Mouse (Mus musculus) CH12.LX (cell line): ENCODE results near the gene Mettl21e.

Experiments used
- CHD2 ChIP-seq: IDR thresholded peaks from 2 replicates; pipeline ENCODE4 v1.6.1; 2011; ENCODE audit warnings: low read length, improper control_type of control experiment
- CTCF ChIP-seq, 2 experiments: IDR thresholded peaks in 1 of 2; conservative IDR thresholded peaks in 1 of 2; 2 replicates each; pipeline ENCODE4 v1.5.1; 2011 to 2012; ENCODE audit warnings: low read depth in 2 of 2, low read length in 2 of 2, improper control_type of control experiment in 1 of 2, inconsistent platforms in 1 of 2, mild to moderate bottlenecking in 1 of 2, moderate library complexity in 1 of 2
- E2F4 ChIP-seq: IDR thresholded peaks from 2 replicates; pipeline ENCODE4 v1.6.1; 2011; ENCODE audit warnings: low read depth, low read length, improper control_type of control experiment; ENCODE audit not compliant: insufficient replicate concordance
- JUND ChIP-seq: conservative IDR thresholded peaks from 2 replicates; pipeline ENCODE4 v1.6.1; 2011; ENCODE audit warnings: low read depth, low read length, improper control_type of control experiment
- MAZ ChIP-seq: IDR thresholded peaks from 2 replicates; pipeline ENCODE4 v1.6.1; 2012; ENCODE audit warnings: low read depth, mild to moderate bottlenecking, inconsistent platforms, low read length, improper control_type of control experiment, moderate library complexity
- NELFE ChIP-seq: IDR thresholded peaks from 2 replicates; pipeline ENCODE4 v1.6.1; 2011; ENCODE audit warnings: low read depth, low read length, improper control_type of control experiment
- POLR2A ChIP-seq: IDR thresholded peaks from 2 replicates; pipeline ENCODE4 v1.6.1; 2011; ENCODE audit warnings: low read depth, mild to moderate bottlenecking, improper control_type of control experiment, low read length
- ZC3H11A ChIP-seq: IDR thresholded peaks from 2 replicates; pipeline ENCODE4 v1.6.1; 2012; ENCODE audit warnings: low read depth, mild to moderate bottlenecking, inconsistent platforms, low read length, improper control_type of control experiment
- ZNF384 ChIP-seq: IDR thresholded peaks from 2 replicates; pipeline ENCODE4 v1.6.1; 2012; ENCODE audit warnings: low read depth, low read length, improper control_type of control experiment, inconsistent platforms

DNA sequence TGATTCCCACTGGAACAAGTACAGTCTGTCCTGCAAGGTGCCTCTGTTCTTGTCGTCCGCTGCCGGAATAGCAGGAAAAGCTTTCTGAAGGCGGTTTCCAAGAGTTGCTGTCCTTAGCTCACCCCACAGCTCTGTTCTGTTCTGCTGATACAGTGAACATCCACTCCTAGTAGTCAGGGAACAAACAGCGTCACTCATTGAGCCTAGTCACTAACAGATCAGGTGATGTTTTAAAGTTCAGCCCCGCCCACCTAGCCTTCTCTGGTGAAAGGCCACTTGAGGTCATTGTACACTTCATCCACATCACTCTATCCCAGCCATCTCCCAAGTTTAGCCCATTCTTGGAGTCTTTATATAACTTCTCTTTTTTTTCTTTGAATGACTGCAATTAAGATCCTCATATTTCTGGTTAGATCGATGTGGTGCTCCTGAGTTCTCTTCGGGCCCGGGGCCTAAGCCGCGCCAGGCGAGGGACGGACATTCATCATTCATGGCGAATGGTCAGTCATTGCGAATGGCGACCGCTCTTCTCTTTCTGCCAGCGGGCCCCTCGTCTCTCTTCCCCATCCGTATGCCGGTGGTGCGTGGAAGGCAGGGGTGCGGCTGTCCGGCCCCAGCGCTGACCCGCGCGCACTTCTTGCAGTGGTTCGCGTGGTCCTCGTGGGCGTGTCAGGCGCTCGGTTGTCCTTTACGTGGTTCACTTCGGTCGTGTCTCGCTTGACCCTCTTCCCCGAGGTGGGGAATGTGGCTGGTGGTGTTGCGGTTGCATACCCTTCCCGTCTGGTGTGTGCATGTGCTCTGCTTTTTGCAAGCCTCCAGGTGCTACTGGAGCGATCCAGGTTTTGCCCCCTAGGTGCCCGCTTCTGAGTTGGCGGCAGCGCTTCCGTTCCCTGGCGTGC lies 20.2 kb downstream of the Mettl21e start:
- TF ChIP-seq CTCF (conservative IDR thresholded peaks at IDR 0.05 in 1 of 2, IDR thresholded peaks at IDR 0.05 in 1 of 2; ENCODE audit: low read depth in 2 of 2, low read length in 2 of 2) = no peak
- TF ChIP-seq ZC3H11A = no peak
- no peak for TF ChIP-seq ZNF384
- TF ChIP-seq MAZ = no peak
- no peak for TF ChIP-seq POLR2A
- no peak for TF ChIP-seq E2F4
- TF ChIP-seq CHD2 = no peak
- no peak for TF ChIP-seq NELFE
- no peak for TF ChIP-seq JUND
